Mouse (Mus musculus): ENCODE results near the gene Tlr2.
"Not testable (repeated sequence)": the region's sequence is repeated elsewhere in the genome, so short reads cannot be mapped to it uniquely, and the experiment has no call there.

- TF ChIP-seq POLR2A (IDR thresholded peaks at IDR 0.05; ENCODE audit: borderline replicate concordance, extremely low read depth, insufficient read depth, insufficient read length, poor library complexity, severe bottlenecking); CTCF (IDR thresholded peaks at IDR 0.05; ENCODE audit: borderline replicate concordance, extremely low read depth, insufficient read depth, insufficient read length): not testable (repeated sequence)
Observed at GRCm38 (mm10) chr3:83875078-83875477, 33.5 kb upstream of the Tlr2 start.

Measured in brain, embryonic 14.5 days (tissue).